Mouse (Mus musculus): ENCODE data around the gene Usp49.
A peak's percentile ranks its signal among the peaks of the same experiment; 100 is the strongest.
"Not testable (repeated sequence)": the region's sequence is repeated elsewhere in the genome, so short reads cannot be mapped to it uniquely, and the experiment has no call there.

Usp49 gene

DNA sequence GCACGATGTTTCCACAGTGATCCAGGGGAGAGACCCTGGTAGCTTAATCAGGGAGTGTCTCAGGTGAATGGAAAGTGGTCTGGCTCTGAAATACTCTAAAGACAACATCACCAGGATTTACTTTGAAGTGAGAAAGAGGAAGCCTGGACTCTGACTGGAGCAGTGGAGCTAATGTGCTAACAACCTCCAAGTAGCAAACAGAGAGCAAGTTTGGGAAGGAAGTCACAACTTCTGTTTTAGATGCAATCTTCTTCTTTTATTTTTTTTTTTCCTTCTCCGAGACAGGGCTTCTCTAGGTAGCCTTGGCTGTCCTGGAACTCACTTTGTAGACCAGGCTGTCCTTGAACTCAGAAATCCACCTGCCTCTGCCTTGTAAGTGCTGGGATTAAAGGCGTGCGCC lies 21.3 kb upstream of the Usp49 start:
- no peak for DNase-seq (ENCODE audit: extremely low spot score, low spot score)

DNA sequence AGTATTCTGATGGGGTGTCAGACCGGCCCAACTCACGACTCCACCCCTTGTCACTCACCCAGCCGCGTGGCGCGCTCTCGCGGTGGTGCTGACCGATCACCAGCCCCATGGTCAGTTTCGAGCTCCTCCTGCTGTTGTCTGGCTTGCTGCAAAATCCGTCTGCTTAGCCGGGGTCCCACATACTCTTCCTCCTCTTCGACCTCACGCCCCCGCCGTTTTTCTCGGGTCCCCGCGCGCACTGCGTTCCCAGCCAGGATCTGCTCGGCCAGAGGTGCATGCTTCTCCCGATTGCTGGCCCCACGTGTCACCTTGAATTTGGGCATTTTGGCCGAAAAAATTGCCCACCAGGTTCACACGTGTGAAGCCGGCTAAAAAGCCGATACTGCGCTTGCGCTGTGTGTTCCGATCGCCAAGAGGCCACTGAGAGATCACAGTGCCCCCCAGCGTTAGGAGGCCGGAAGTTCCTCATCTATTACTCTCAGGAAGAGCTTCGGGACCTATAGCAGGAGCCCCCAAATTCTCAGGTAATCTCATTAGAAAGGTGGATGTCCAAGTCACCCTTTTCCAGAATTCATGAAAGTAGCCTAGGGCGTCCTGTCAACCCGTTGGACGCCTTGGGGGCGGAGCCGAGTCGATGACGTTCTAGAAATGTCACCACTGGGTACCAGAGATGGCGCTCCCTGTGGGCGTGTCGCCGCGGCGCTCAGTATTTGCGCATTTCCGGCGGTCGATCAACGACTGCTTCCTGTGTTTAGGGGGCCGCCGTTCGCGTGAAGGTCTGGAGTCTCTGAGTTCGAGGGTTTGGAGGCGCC lies 19.4 kb upstream of the Usp49 start, which contains the start of the genes Bysl, Med20 and Gm20517:
Gene Bysl (minus strand): TSS at position 644 of the 812 bp plus-strand sequence.
Gene Med20 (plus strand): TSS at position 734 of the 812 bp plus-strand sequence.
Gene Gm20517 (plus strand): TSS at position 741 of the 812 bp plus-strand sequence.
- peak; percentile 99 for DNase-seq (ENCODE audit: extremely low spot score, low spot score)

DNA sequence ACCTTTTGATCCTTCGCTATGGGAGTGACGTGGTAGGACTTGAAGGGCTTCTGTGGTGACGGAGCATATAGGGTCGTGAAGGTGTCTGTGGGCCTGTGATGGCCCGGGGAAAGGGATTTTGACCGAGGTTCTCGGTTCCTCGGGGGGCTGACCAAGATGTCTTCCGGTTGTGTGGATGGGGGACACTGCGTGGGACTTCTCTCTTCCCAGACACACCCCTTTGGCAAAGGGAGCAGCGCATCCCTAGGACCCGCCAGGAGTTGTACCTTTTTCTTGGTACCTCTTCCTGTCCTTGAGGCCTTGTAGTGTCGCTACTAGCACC lies 18.9 kb upstream of the Usp49 start:
- no peak for DNase-seq (ENCODE audit: extremely low spot score, low spot score)

DNA sequence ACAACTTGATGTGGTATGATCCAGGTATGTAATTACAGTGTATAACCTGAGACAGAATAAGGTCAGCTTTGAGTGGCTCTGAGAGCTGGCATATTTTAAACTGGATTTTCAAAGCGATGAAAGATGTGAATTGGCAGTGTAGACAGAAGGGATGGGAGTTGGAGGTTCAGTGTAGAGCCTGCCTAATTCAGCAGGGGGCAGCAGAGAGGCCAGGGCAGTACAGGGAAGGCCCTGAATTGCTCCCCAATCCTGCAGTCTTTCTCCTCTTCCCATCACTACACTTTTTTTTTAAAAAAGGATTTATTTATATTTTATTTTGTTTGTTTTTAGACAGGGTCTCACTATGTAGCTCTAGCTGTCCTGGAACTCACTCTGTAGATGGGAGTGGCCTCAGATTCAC lies 16.5 kb upstream of the Usp49 start:
- DNase-seq (ENCODE audit: extremely low spot score, low spot score) = no peak

DNA sequence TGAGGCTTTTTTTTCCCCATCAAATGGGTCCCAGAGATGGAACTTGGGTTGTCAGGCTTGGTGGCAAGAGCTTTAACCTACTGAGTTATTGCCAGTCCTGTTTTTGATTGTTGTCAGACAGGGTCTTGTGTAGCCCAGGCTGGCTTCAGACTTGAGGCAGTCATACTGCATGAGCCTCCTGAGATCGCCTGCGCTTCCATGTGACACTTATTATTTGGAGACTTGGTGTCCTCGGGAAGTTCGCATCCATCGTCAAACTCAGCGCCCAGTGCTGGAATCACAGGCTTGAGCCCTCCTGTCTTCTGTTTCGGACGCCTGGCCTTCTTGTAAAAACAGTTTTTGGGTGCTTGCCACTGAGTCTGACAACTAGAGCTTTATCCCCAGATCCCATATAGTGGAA lies 14.4 kb upstream of the Usp49 start:
- no peak for DNase-seq (ENCODE audit: extremely low spot score, low spot score)

DNA sequence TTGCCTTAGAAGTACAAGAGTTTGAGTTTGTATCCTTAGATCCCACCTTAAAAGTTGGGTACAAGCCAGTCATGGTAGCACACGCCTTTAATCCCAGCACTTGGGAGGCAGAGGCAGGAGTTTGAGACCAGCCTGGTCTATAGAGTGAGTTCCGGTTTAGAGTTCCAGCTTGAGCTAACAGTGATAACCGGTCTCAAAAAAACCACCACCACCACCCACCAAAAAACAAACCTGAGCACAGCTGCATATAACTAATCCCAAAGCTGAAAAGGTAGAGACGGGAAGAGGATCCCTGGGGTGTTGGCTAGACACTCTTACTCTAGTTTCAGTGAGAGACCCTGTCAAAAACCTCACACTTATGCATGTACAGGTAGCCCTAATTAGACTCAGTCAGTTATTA lies 13.8 kb upstream of the Usp49 start:
- DNase-seq (ENCODE audit: extremely low spot score, low spot score) = no peak

DNA sequence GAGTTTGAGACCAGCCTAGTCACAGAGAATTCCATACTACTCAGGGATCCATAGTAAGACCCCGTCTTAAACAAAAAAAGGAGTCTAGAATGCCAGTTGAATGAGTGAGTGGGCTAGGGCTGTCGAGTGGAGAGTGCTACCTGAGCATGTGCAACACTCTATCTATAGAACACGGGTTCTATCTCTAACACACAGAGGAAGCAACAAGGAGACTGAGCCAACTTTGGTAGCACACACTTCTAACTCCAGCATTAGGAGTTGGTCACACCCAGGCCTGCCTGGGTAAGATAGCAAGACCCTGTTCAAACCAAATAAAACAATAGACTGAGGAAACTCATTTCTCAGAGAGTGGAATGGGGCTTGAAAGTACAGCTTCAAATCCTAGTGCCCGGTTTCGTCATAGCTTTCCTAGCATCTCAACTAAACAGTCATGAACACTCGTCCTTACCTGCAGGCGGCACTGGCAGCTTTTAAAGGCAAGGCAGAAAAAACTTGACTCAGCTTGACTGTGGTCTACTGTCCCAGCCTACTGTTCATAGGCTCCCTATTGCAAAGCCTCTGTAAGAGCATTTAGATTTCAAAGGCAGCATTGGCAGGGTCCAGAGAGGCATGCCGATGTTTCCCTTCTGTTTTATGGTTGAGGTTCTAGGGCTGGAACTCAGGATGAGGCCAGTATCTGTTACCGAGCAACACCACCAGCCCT lies 12.7 kb upstream of the Usp49 start:
- no peak for DNase-seq (ENCODE audit: extremely low spot score, low spot score)

DNA sequence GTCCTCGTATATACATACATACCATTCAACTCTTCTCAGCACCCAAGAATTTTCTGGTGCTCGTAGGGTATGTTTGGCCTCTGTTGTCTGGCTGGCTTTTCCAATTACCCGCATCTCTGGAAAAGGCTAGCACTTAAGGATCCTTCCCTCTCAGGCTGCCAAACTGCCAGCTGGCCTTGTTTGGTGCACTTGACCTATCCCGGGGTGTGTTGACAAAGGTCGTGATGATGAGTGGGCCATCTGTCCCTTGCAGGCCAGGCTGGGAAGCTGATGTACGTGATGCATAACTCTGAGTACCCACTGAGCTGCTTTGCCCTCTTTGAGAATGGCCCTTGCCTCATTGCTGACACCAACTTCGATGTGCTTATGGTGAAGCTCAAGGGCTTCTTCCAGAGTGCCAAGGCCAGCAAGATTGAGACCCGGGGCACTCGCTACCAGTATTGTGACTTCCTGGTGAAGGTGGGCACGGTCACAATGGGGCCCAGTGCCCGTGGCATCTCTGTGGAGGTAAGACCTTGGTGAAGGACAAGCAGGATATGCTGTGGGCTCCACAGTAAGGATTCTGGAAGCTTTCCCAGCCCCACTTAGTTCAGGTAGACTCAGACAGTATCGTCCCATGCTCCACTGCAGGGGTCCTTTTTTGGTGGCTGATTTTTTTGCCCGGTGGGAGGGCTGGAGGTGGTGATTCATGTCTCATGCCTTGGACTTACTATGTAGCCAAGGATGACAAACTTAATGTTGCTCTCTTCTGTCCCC lies 11.8 kb upstream of the Usp49 start:
- DNase-seq (ENCODE audit: extremely low spot score, low spot score) = no peak

DNA sequence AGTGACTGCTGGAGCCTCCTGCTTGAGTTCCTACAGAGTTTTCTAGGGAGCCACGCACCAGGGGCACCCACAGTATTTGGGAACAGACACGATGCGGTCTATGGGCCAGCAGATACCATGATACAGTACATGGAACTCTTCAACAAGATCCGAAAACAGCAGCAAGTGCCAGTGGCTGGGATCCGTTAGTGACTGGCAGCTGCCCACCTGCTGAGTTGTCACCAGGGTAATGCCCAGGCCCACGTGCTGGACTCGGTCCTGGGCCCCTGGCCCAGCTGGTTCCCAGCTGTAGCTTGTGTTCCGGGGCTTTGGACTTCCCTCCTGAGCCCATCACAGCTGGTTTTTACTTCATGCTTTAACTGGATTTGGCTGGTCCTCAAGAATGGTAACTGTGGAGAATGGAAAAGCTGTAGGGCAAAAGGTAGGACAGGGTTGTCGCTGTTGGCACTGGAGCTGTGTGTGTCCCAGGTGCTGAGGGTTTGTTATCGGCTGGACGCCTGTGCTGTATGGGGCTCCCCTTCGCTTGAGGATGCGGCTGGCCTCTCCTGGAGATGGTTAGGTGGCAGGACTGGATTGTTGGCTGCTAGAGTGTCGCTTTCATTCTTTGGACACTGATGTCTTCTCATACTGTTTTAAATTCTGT lies 7.5 kb upstream of the Usp49 start:
- no peak for DNase-seq (ENCODE audit: extremely low spot score, low spot score)

DNA sequence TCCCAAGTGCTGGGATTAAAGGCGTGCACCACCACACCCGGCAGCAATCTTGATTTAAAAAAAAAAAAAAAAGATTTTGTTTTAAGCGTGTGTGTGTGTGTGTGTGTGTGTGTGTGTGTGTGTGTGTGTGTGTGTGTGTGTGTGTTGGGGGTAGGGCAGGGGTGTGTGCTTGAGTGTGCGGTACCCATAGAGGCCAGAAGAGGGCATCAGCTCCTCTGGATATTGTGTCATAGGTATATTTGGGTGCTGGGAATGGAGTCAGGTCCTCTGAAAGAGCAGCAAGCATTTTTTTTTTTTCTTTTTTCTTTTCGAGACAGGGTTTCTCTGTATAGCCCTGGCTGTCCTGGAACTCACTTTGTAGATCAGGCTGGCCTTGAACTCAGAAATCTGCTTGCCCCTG lies 5.9 kb upstream of the Usp49 start:
- DNase-seq (ENCODE audit: extremely low spot score, low spot score) = not testable (repeated sequence)

DNA sequence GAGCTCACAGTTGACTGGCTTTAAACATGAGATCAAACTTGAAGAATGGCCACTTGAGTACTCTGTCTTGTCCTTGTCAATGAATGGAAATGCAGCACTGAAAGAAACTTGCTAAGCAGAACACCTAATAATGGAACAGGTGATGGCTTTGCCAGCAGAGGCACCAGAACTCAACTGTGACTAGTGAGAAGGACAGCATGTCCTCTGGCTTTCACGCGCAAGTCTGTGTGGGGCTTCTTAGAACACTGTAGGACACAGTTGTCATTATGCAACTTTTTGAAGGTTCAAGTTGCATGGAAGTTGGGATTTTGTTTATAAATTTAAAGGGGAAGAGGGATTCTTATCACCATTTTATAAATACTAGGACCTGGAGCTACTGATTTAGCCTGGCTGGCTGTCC lies 5.4 kb upstream of the Usp49 start:
- no peak for DNase-seq (ENCODE audit: extremely low spot score, low spot score)

DNA sequence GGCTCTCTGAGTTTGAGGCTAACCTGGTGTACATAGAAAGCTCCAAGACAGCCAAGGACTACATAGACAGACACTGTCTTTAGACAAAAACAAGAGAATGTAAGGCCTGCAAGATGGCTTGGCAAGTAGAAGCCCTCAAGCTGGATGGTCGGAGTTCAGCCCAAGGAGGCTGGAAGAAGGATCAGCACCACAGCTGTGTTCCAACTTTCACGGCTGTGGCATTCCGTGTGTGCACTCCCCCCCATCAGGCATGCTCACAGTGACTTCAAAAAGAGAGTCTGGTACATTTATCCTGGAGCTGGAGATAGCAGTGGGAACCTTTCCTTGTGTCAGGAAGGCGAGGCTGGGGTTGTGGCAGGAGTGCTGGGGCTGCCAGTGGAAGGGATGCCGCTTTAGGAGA lies 4.5 kb upstream of the Usp49 start:
- no peak for DNase-seq (ENCODE audit: extremely low spot score, low spot score)

DNA sequence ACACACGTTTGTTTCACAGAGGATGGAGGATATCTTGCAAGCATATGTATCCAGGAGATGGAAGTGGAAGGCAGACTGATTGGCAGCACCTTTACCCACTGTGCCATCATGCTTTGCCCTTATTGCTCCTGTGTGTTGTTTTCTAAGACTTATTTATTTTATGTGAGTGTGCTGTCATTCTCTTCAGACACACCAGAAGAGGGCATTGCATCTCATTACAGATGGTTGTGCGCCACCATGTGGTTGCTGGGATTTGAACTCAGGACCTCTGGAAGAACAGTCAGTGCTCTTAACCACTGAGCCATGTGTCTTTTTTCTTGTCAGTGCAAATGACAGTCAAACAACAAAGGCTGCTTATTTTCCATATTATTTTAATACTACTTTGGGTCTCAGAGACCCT lies 2.7 kb upstream of the Usp49 start:
- DNase-seq (ENCODE audit: extremely low spot score, low spot score) = no peak

DNA sequence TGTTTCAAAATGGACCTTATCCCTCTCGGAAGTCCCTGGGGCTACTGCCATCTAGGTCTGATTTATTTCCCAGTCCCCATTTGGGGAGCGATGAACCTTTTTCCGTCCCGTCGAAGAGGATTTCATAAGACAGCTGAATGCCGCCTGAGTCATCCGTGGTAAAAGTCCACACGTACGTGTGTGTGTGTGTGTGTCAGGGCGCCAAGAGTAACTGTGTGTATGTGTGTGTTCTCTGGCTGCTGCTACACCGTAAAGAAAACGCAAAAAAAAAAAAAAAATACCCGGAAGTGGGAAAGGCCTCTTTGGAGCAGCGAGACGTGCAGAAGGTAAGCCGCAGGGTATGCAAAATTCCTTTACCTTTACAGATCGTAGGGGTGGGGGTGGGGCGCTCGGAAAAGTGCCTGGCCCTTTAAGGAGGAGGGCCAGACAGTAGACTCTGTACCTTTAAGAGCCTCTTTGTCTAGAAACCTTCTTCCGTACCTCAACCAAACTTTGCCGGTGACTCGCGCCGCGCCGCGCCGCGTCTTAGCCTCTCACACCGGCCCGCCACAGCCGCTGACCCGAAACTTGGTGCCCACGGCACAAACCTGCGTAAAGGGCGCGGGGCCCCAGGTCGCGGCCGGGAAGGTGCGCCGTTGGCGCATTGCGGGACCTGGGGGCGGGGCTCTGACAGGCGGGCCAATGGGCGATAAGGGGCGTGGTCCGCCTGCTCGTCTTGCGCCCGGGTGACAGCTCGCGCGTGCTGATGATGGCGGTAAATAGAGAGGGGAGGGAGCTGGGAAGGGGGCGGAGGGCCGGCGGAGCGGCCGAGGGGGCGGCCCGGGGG lies 1.4 kb upstream of the Usp49 start:
- DNase-seq (ENCODE audit: extremely low spot score, low spot score) = peak; percentile 96

DNA sequence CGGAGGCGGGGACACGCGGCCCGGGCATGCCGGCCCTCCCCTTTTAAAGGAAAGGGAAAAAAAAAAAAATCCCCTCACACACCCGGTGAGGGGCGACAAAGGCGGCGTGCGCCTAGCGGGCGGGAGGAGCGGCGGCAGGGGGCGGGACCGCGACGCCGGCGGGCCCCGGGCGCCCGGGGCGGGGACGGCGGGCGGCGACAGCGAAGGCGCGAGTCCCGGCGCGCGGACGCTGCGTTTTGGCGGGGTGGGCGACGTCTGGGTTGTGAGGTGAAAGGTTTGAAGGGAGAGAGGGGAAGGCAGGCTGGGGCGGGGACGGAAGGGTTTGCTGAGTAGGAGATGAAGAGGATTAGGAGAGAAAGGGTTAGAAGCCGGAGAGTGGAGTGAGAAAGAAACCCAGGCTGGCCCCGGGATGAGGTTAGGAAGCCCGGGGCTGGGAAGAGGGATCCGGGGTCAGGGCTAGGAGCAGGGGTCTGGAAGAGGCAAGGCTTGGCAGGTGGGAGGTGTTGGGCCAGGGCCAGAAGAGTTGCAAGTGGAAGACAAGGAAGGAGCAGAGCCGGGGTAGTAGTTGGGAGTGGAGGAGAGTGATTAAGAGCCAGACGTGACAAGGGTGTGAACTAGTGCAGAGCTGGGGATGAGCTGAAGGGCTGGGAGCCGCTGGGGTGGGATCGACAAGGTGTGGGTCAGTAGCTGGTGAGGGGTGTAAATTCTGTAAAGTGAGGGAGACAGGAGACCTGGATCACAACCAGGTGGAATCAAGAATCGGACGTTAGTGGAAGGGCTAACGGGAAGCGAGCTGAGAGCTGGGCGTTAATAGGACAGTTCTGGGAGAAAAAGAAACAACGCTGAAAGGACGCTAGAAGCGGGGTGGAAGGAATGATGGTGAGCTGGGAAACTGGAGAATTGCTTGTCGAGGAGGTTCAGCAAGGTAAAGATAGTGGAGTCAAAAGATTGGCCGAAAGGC lies 493 bp upstream of the Usp49 start:
- peak; percentile 74 for DNase-seq (ENCODE audit: extremely low spot score, low spot score)

DNA sequence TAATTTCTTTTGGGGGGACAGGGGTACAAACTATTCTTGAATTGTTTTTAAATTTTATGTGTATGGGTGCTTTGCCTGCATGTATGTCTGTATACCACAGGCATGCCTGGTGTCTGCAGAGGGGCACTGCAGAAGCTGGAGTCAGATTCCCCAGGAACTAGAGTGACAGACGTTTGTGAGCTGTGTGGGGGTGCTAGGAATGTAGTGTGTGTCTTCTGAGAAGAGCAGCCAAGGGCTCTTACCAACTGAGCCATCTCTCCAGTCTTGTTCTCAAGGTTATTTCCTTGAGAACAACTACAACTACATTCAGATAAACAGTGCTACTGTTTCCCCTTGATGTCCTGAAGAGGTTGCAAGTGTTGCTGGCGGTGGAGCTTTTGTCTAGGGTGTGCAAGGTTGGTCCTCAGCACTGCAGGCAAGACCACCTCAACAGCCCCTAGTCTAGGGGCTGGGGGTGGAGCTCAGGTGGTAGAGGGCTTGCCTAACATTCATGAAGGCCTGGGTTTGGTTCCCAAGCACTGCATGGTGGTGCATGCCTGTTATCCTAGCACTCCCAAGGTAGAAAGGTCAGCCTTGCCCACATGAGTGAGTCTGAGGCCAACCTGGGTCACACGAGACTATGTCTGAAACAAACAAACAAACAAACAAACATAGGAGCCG lies 1.8 kb downstream of the Usp49 start:
- no peak for DNase-seq (ENCODE audit: extremely low spot score, low spot score)

DNA sequence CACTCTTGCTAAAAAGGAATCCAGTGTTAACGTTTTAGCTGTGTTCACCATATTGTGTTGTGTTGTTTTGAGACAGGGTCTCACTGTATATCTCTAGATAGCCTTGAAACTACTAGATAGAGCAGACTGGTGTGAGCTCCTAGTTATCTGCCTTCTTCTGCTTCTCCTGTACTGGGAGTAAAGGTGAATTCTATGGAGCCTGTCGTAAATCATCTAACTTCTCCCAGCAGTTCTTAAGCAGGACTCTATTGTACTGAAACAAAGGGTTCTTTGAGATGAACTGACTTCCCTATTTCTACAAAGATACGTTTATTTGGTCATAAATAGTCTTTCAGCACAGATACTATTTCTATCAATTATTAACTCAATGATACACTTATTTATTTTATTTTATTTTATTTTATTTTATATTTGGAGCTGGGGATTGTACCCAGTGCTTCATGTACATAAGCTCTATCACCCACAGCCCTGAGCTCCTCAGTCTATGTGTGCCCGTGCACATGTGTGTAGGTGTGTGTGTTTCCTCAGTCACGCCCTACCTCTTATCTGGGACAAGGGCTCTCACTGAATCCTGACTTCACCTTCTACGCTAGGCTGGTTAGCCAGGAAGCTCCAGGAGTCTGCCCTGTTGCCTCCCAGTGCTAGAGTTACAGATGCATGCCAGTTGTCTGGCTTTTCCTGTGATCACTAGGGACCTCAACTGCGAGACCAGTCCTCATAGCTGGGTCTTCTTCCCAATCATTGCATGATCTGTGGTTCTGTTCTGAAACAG lies 3.7 kb downstream of the Usp49 start:
- DNase-seq (ENCODE audit: extremely low spot score, low spot score) = no peak

DNA sequence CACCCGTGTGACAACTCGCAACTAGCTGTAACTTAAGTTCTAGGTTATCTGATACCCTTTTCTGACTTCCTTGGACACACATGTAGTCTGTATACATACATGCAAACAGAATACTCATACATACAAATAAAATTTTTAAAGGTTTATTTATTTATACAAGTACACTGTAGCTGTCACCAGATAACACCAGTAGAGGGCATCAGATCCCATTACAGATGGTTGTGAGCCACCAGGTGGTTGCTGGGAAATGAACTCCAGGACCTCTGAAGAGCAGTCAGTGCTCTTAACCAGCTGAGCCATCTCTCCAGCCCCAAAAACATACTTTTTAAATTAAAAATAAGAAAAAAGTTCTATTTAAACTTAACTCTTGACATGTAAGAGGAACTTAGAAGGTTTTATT lies 12.5 kb downstream of the Usp49 start:
- DNase-seq (ENCODE audit: extremely low spot score, low spot score) = no peak
